Mouse (Mus musculus): Measurements from ENCODE around the gene Wdr44. TPM values are rescaled to one million over a fixed set of nuclear protein-coding genes. Genes with fewer than 3 reads are reported as not detected.
"Not testable (repeated sequence)": the region's sequence is repeated elsewhere in the genome, so short reads cannot be mapped to it uniquely, and the experiment has no call there.

The Wdr44 gene
- polyA plus RNA-seq, 1 experiment, result 2.5 TPM

- peaks cover 5% of the 10 kb centered on the region; the same call in 1 of the 2 replicates for H3K9me3 ChIP-seq
- peak overlapping the region; percentile 85 for H3K4me3 ChIP-seq (replicated peaks)
- no peaks in the 10 kb centered on the region for H3K27me3 ChIP-seq (replicated peaks)
- H3K4me1 ChIP-seq, result 0 out of 2 replicates have a peak, but pooled peaks cover 3% of the 10 kb centered on the region
- TF ChIP-seq FLI1 (IDR thresholded peaks at IDR 0.05; ENCODE audit: low read length), result no peak
- no peaks in the 10 kb centered on the region for H3K36me3 ChIP-seq (replicated peaks; ENCODE audit: low read length)
Measured at GRCm38 (mm10) chrX:23823398-23824023, 130.7 kb downstream of the Wdr44 start.

DNA sequence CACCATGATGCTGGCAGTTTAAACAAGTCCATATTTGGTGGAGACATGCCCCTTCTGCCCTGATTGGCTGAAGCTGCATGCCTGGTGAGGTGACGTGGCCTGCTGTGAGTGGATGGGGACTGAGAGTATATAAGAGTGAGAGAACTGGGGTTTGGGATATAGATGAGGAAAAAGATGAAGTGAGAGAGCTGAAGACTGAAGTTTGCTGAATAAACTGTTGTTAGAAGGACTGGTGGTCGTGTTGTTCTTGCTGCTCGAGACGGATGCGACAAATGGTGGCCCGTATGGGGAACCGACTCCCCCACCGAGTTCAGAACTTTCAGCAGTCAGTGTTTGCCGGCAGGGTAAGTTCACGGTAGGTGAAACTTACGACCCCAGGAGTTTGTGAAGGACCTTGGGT, 140.9 kb downstream of the Wdr44 start:
- not testable (repeated sequence) for H3K4me3 ChIP-seq (replicated peaks); H3K36me3 ChIP-seq (replicated peaks; ENCODE audit: low read length); H3K27me3 ChIP-seq (replicated peaks); H3K4me1 ChIP-seq
- 0 out of 2 replicates have a peak, but pooled peaks cover 13% of the 10 kb centered on the region for H3K9me3 ChIP-seq

DNA sequence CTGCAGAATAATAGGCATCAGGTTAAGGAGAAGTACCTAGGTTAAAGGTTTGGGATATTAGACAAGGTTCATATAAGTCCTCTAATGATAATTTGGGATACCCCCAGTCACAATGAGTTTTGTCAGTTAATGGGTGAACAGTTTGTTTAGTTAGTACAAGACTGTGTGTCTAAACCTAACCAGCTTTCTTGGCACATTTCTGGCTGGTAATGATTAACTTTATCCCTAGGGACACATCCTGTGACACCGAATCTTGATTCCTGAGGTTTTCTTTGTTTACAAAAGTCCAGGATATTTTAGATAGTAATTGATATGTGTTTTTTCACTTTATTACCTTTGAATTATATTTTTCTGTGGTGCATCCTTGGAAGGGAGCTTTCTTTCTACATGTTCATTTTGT, 148.1 kb downstream of the Wdr44 start:
- no peak for TF ChIP-seq GATA1 (IDR thresholded peaks at IDR 0.05; ENCODE audit: borderline replicate concordance, low read length)
- no peak for TF ChIP-seq FLI1 (IDR thresholded peaks at IDR 0.05; ENCODE audit: low read length)
- Histone ChIP-seq H3K36me3 (replicated peaks; ENCODE audit: low read length) (no peaks in the 10 kb centered on the region), H3K4me3 (replicated peaks) (no peak overlapping the region)

More for the DNA sequence above, 148.1 kb downstream of the Wdr44 start:
- Histone ChIP-seq H3K4me1 (no peaks in the 10 kb centered on the region), H3K9me3 (0 out of 2 replicates have a peak, but pooled peaks cover 5% of the 10 kb centered on the region), H3K27me3 (replicated peaks) (no peaks in the 10 kb centered on the region)

Other genes with a start within 250 kb of the Wdr44 start
- gene Gm4907, start 189.5 kb downstream of the Wdr44 start, polyA plus RNA-seq (2012; ENCODE audit: insufficient read depth, low replicate concordance), result not detected in 2 replicates